Mouse (Mus musculus): ENCODE results near the gene Gli2.

Gli2 gene

GRCm38 (mm10) chr1:118898351-118898750 lies 155.1 kb downstream of the Gli2 start:
- no peak for DNase-seq

DNA sequence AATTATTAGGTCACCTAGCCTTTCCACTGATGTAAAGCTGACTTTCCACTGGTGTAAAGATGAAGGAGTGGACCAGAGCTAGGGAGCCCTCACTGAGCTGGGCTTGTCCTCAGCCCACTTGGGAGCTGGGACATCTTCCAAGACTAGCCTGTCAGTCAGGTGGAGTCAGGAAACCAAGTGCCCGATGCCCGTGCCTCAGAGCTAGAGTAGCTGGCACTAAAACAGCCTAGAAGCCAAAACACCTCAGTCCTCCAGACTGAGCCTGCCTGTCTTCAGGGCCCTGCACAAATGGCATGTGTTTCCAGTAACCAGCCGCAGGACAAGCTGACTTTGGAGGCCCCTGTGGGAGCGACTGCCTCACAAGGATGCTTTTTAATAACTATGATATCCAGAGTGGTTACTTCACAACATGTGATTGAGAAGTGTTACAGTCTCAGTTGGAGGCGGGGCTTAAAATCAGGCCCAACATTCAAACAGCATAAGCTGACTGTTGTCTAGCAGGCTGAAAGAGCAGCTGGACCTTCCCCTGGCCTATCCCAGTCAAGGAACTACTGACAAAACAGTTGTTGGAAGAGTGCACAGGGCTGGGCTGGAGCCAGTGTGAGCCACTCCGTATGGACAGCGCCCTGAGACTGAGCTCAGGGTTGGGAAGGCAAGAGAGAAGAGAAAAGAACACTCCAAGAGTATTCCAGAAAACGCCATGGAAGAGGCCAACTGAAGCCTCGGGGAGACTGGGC lies 158.2 kb downstream of the Gli2 start:
- no peak for DNase-seq

- DNase-seq: no peak
Observed at GRCm38 (mm10) chr1:118891395-118891794, 162.0 kb downstream of the Gli2 start.

DNA sequence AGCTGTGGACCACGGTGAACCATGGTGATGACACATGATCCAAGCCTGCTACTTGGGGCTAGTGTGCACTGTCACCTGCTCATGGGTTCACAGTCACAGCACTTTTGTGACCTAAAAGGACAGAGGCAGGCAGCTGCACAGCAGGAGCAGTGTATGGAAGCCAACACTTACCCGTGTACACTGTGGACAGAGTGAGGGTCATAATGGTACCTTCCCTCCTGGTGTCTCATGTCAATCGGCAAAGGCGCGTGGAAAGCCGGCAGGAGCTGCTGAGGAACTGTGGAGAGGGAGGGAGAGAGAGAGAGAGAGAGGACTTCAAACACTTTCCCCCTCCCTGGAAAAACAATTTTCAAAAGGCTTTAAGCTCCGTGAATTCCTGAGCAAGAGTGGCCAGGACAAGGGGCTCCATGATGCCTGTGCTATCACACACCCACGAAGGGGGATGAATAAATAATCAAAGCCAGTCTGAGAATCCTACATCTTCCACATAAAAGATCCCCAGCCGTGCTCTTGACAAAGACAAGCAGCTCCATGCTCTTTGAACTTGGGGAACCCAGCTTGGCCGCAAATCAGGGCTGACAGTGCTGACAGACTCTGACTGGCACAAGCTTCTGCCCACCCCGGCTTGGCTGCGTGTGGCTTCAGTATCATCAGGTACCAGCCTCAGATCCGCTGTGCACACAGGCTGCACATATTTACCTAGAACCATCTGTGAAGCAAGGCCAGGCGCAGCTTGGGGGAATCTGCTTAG lies 163.1 kb downstream of the Gli2 start:
- no peak for DNase-seq

- DNase-seq: no peak
Observed at GRCm38 (mm10) chr1:118880781-118881247, 172.6 kb downstream of the Gli2 start.

GRCm38 (mm10) chr1:118878291-118878690 lies 175.1 kb downstream of the Gli2 start:
- no peak for DNase-seq

DNA sequence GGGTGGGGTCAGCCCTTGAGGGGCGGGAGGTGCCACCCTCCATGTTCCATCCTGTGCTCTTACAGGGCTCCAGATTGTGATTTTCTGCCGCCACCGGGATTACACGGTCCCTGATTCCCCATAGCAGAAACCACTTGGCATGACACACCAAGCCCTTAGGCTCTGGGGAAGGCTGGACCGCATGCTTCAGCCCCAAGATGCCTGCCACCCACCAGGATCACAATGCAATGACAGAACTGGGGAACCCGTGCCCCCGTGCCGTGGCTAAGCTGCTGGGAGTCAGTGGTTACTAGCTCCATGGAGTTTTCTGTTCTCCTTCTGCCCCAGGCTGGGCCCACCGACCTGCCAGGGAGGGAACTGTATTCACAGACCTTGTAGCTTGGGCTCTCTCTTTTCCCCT lies 178.2 kb downstream of the Gli2 start:
- no peak for DNase-seq

GRCm38 (mm10) chr1:118873559-118873958 lies 179.9 kb downstream of the Gli2 start:
- DNase-seq: no peak

GRCm38 (mm10) chr1:118864735-118865134 lies 188.7 kb downstream of the Gli2 start:
- no peak for DNase-seq

DNA sequence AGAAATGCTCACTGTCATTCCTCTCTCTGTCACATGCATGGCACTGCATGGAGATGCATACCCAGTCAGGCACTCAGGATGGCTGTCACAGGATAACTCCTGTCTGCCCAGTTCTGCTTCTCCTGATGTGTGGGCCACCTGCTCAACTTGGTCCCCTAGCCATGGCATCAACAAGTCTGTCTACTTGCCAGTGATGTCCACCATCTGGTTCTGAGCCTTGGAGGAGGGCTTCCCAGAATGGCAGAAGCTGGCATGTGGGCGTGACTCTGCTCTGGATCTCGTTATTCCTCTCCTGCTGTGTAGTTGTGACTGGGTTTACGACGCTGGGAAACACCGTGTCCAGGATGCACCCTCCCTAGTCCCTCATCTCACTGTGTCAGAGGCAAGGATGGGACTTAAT lies 189.4 kb downstream of the Gli2 start:
- no peak for DNase-seq

DNA sequence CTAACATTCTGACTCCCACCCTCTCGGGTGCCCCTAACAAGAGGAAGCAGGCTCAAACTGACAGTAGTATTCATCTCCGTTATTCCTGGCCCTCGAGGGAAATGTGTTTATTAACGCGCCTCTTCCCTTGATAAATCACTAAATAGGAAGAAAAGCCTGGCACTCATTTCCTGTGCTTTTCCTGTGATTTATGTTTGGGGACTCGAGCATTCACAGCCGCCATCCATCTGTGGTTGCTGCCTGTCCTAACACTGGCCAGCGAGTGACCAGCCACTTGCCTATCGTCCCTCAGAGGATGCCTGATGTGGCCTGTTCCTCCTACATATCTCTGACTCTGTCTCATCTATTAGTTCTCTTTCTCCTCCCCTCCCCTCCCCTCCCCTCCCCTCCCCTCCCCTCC lies 195.3 kb downstream of the Gli2 start:
- no peak for DNase-seq

DNA sequence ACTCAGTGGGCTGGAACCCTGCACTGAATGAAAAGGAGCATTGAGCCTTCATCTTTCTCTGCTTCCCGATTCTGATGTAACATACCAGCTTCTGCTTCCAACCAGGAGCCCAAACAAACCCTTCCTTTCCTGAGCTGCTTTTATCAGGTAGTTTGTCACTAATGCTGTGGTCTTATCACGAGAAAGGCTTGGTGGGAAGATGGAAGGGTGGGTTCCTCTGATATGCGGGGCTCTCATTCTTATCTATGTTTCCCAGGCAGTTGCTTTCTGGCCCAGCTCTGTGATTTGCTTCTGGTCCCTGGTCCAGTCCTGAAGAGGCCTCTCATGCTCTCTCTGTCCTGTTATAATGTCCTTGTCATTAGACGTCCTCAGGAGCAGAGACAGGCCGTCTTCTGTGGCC lies 222.8 kb downstream of the Gli2 start:
- DNase-seq: no peak

- no peak for DNase-seq
Observed at GRCm38 (mm10) chr1:118826614-118827013, 226.8 kb downstream of the Gli2 start.

GRCm38 (mm10) chr1:118825467-118826219 lies 227.8 kb downstream of the Gli2 start:
- no peak for DNase-seq

GRCm38 (mm10) chr1:118825035-118825434 lies 228.4 kb downstream of the Gli2 start:
- DNase-seq: no peak

- DNase-seq: no peak
Observed at GRCm38 (mm10) chr1:118822258-118822657, 231.2 kb downstream of the Gli2 start.

GRCm38 (mm10) chr1:118815015-118815414 lies 238.4 kb downstream of the Gli2 start:
- DNase-seq: no peak

GRCm38 (mm10) chr1:118810336-118810735 lies 243.1 kb downstream of the Gli2 start:
- DNase-seq: no peak

- DNase-seq: no peak
Observed at GRCm38 (mm10) chr1:118806727-118807126, 246.7 kb downstream of the Gli2 start.

DNA sequence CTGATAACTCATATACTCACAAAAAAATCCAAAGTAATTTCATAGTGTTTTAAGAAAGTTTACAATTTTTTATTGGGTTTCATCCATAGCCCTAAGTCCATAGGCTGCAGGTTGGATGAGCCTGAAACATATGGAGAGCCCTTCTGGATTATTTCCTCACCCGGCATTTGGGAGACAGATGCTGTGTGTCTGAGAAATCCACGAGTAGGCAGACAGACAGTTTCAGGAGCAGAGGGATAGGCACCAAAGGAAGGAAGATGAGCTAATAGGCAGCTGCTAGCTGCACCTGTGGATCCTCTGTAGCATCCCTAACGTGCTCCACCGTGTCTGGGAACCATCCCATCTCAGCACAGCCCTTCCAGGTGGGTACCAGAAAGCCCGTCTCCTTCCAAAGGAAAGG lies 251.3 kb downstream of the Gli2 start:
- DNase-seq: no peak

- no peak for DNase-seq
Observed at GRCm38 (mm10) chr1:118799322-118800116, 253.9 kb downstream of the Gli2 start.

GRCm38 (mm10) chr1:118795415-118796167 lies 257.8 kb downstream of the Gli2 start:
- DNase-seq: no peak
